Mouse (Mus musculus) adrenal gland, adult 18-20 months (tissue): ENCODE data around the gene Cycs. TPM values are rescaled to one million over a fixed set of nuclear protein-coding genes. Genes with fewer than 3 reads are reported as not detected.

ENCODE experiments used
- DNase-seq, 2 experiments: peaks; one replicate each; pipeline ENCODE4 v3.0.0; 2021 to 2022; ENCODE audit warnings: low spot score in 2 of 2
- microRNA-seq, 2 experiments: library from miRNA; unstranded; fragments of <30 nt; microRNA quantifications; one replicate each; pipeline ENCODE4 v1.2.0; 2021; ENCODE audit warnings: borderline number of aligned reads in 2 of 2
- total RNA-seq, 2 experiments: library from RNA; stranded (reverse); gene quantifications; 1 replicate in 1 of 2; 2 replicates in 1 of 2; pipeline ENCODE4 v1.2.3; 2021

The Cycs gene
- total RNA-seq, 2 experiments from 2014 or later, result 57.2 to 102 TPM

GRCm38 (mm10) chr6:50549051-50549450 lies 17.3 kb downstream of the Cycs start:
- no peak for DNase-seq

DNA sequence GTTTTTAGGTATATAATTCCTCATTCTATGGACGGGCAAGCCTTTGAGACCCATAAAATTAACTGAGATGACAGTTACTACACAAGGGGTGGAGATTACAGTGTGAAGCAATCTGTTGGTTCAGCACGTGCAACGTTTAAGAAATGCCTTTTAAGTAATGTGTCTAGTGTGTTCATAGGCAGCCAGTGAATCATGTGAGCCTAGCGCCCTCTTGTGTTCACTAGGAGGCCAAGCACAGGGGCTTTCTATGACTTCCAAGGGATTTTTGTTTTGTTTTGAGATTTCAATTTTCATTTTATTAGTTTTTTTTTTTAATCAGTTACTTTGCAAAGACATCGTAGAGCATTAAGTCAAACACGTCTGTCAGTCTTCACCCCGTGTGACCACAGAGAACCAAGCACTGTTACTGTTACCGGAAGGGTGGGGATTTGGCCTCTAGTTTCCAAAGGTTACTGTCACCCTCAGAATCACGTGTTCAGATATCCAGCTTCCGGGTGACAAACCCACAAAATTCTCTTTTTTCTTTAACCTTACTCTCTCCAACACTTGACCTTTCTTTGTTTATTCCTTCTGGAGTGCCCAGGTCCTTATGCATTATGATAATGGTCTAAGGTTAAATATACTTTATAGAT lies 20.8 kb downstream of the Cycs start:
- no peak for DNase-seq

DNA sequence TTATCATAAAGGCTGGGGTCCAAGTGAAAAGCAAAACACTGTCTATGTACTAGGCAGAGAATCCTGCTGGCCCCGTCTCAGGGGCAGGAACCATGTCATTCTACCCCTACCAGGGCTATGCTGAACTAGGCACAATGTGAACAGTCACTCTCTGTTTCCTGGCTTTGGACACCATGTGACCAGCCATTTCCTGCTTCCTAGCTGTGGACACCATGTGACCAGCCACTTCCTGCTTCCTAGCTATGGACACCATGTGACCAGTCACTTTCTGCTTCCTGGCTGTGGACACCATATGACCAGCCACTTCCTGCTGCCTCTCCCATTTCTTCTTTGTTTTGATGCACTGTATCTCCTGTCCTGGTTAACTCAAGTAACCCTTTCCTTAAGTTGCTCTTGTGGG lies 23.8 kb downstream of the Cycs start:
- no peak for DNase-seq

GRCm38 (mm10) chr6:50539641-50540040 lies 26.7 kb downstream of the Cycs start:
- DNase-seq, result no peak

GRCm38 (mm10) chr6:50536461-50536892 lies 29.9 kb downstream of the Cycs start:
- DNase-seq, result peak; percentile 72 to 76

DNA sequence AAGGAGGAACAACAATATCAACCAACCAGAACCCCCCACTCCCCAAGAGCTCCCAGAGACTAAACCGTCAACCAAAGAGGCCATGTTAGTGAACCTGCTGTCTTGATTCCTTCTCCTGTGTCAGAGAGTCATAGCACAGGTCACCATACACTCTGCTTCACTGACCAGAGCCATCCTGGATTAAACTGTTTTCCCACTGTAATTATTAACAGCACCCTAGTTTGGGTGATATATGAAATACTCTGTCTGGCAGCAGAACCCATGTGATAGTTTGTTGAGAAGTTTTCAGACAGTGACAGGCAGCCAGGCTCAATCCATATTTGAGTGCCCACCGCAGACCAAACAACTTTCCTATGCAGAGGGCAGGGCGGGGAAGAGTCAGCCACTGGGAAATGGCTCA lies 31.0 kb downstream of the Cycs start:
- DNase-seq, result no peak

GRCm38 (mm10) chr6:50531920-50532319 lies 34.4 kb downstream of the Cycs start:
- no peak for DNase-seq

GRCm38 (mm10) chr6:50531003-50531402 lies 35.3 kb downstream of the Cycs start:
- no peak for DNase-seq

GRCm38 (mm10) chr6:50529194-50529593 lies 37.1 kb downstream of the Cycs start:
- no peak for DNase-seq

DNA sequence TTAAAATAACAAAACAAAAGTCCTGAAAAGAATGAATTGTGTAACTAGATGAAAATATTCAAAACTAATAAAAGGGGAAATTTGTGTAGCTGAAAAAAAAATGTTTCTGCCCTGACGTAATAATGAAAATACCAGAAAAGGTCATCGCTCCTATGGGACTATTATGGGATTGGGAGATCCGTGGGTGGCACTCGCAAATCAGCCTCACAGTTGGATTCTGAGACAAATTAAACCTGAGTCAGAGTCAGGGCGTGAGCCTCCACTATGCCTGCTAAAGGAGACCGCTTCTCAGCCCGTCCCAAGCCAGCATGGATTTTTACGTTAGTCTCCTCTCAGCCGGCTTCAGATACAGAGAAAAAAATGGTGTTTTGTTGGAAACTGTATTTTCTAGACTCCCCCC lies 38.9 kb downstream of the Cycs start:
- DNase-seq, result no peak

GRCm38 (mm10) chr6:50526597-50527024 lies 39.7 kb downstream of the Cycs start:
- DNase-seq, result peak; percentile 59 to 65

DNA sequence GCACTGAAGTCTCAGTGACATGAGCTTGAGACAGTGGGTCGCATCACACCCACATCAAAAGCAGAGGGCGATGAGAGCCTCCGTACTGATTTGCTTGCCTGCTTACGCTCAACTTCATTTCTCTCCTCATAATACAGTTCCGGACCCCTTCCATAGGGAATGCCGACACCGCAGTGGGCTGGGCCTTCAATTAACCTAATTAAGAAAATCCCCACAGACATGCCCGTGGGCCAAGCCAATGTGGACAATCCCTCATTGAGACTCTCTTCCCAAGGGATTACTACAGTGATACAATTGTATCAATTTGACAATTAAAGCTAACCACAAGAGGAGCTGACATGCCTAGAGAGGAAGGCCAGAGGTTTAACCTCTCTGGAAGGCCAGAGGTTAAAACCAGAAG lies 40.5 kb downstream of the Cycs start:
- no peak for DNase-seq

GRCm38 (mm10) chr6:50524261-50524896 lies 42.0 kb downstream of the Cycs start:
- no peak for DNase-seq

DNA sequence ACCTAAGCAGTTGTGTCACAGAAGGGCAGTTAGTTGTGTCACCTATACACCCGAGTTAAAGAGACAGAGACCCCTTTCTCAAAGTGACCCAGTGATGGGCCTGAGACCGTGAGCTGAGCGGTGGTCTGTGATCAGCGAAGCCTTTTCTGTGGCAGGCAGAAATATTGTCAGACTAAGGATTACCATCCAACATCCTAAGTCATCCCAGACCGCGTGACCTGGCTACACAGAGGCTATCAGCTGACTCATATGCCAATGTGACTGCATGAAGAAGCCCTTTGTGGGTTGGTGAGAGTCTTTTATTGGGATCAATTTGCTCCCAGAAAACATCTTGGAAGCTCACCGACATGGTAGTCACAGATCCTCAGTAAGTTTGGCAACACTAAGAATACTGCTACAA lies 43.6 kb downstream of the Cycs start:
- DNase-seq, result no peak

DNA sequence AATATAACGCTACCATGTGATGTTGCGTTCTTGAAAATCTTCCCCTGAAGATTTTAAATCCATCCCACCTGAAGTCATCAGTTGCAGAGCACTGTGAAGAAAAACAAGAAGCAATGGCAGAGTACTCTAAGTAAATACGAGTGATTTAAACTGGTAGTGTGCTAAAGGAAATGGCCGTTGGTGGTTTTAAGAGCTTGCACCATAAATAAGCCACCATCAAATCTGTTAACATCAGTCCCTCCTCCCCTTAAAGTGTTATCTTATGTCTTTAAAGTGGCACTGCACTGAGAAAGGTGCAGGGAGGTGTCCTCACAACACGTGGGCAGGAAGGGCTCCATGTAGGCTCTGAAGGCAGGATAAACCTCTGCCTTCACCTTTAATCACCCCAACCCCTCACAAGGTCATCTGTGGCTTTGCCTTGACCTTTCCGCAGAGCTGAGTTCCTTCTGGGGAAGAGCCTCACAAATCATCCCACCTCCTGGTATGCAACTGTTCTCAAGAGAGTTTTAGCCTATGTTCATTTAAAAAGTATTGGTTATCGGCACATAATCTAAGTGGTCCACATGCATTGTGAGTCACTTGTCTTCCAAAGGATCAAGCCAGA lies 44.7 kb downstream of the Cycs start:
- DNase-seq, result no peak

DNA sequence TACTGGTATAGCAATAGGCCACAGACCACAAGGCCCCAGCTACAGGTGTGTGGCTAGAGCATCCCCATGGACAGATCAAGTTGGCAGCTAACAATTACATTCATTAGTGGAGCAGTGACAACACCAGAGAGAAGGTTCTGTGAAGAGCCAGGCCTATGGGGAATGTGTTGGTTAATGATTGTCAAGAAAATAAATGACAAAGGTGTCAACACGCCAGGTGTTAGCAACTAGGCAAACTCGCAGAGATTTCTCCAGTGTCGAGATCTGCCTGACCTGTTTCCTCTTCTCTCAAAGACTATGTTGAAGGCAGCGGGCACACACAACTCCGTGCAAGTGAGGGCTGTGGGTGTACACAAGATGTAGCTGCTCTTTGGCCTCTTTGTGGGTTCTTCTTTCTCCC lies 46.2 kb downstream of the Cycs start:
- no peak for DNase-seq

- DNase-seq, result no peak
These were observed 48.0 kb downstream of the Cycs start for GRCm38 (mm10) chr6:50518371-50518770.

Small RNA genes lying within 50 kb of the gene (microRNA-seq; reads per million reads assigned to microRNA genes)
- gene Mir6371, result 0 reads per million in 2 experiments

Other genes starting within 250 kb of the Cycs start
- gene Osbpl3, start 110.3 kb downstream of the Cycs start, total RNA-seq, result 10 to 100 TPM; 34.5 to 36.3 TPM
- gene 4921507P07Rik, start 30.1 kb upstream of the Cycs start, total RNA-seq, result under 1 TPM; 0.13 to 0.26 TPM
- not detected for gene Npvf, start 87.9 kb upstream of the Cycs start, total RNA-seq